In the genomic region with DNA sequence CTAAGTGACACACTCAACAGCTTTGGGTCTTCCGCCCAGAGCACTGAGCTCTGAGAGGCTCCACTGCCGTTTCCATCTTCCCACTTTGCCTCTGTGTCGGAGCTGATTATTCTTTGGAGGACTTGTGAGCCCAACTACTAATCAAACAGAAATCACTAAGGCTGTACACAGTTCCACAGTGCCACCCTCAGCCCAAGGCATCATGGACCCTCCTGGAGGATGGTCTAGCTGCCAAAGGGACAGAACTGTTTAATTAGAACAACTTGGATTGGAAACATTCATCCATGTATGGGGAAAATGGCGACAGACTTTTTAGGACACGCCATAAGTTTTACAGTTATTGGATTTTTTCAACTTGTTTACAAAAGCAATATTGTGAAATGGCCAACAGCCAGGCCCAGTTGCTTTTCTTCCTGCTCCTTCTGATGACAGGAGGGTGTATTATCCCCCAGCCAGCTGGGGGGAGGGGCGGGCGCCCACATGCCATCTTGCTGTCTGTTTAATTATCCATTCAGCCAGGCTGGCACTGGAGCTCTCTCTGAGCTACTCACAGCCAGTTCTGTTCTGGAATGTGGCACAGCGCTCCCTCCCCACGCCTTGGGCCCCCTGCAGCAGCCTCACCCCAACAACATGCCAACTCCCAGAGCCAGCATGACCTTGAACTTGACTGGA, we compare ENCODE assay signal across 8 mouse cellular contexts.
DNase-seq lines count a peak whose midpoint lies in the region.

No protein-coding gene starts in this region.

- peak; percentile 68 to 73 for DNase-seq in cerebellum, postnatal 14 days
- no peak for DNase-seq in cerebellum, postnatal 36 days
- peak; percentile 77 for DNase-seq in retina, postnatal 1 day
- no peak for DNase-seq in retina, embryonic 14.5 days (ENCODE audit: low spot score)
- DNase-seq in layer of hippocampus, postnatal 14 days (ENCODE audit: low spot score in 2 of 2), result peak; percentile 90 to 95
- peak; percentile 79 for DNase-seq in right cerebral cortex, postnatal 4 days
- no peak for DNase-seq in embryo, embryonic 10.5 days (ENCODE audit: low spot score)
- no peak for DNase-seq in cerebellum, adult 18-20 months

Comparison
In these comparisons a context has a peak if more than half of its experiments do, and no peak if none do; other contexts are left out.
1. DNase-seq: peak in cerebellum, postnatal 14 days (2 of 2), retina, postnatal 1 day (single experiment), layer of hippocampus, postnatal 14 days (2 of 2) and right cerebral cortex, postnatal 4 days (single experiment); none in cerebellum, postnatal 36 days (0 of 2), retina, embryonic 14.5 days (single experiment), embryo, embryonic 10.5 days (single experiment) and cerebellum, adult 18-20 months (0 of 2).